Mouse (Mus musculus) embryonic fibroblast, embryonic 13.5 days (primary cell): Measurements from ENCODE around the gene Chad.

Experiments
- CTCF ChIP-seq: IDR thresholded peaks from 2 replicates; pipeline ENCODE4 v1.5.1; 2011; ENCODE audit warnings: mild to moderate bottlenecking, control low read depth, low read length, moderate library complexity, borderline replicate concordance; ENCODE audit not compliant: insufficient read depth
- POLR2A ChIP-seq: IDR thresholded peaks from 2 replicates; pipeline ENCODE4 v1.6.1; 2011; ENCODE audit warnings: low read depth, mild to moderate bottlenecking, control low read depth, low read length, moderate library complexity

DNA sequence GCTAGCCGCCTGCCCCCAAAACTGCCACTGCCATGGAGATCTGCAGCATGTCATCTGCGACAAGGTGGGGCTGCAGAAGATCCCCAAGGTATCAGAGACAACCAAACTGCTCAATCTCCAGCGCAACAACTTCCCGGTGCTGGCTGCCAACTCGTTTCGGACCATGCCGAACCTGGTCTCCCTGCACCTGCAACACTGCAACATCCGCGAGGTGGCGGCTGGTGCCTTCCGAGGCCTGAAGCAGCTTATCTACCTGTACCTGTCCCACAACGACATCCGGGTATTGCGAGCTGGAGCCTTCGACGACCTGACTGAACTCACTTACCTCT lies 268 bp downstream of the Chad start:
- TF ChIP-seq CTCF: no peak
- no peak for TF ChIP-seq POLR2A
